Mouse (Mus musculus) embryo, embryonic 11 days (tissue): ENCODE measurements around the gene Ccdc30.
A peak's percentile ranks its signal among the peaks of the same experiment; 100 is the strongest.

Experiments
- DNase-seq: peaks from one replicate; pipeline ENCODE4 v3.0.0-alpha.2; 2015

Gene Ccdc30

GRCm38 (mm10) chr4:119415072-119415753 lies at the start of gene Ccdc30:
Gene Ccdc30, minus strand, starts transcription at chr4:119415521.
- DNase-seq: peak; percentile 97

GRCm38 (mm10) chr4:119463756-119464419 lies 48.6 kb upstream of the Ccdc30 start:
- DNase-seq: no peak

GRCm38 (mm10) chr4:119462858-119463755 lies 47.8 kb upstream of the Ccdc30 start:
- DNase-seq: peak; percentile 55

GRCm38 (mm10) chr4:119462457-119462856 lies 47.1 kb upstream of the Ccdc30 start:
- no peak for DNase-seq

- peak; percentile 35 for DNase-seq
Observed at GRCm38 (mm10) chr4:119460728-119461141, 45.4 kb upstream of the Ccdc30 start.

GRCm38 (mm10) chr4:119460296-119460695 lies 45.0 kb upstream of the Ccdc30 start:
- DNase-seq: peak; percentile 31

- DNase-seq: peak; percentile 42
Observed at GRCm38 (mm10) chr4:119453533-119453932, 38.2 kb upstream of the Ccdc30 start.

- DNase-seq: no peak
Observed at GRCm38 (mm10) chr4:119453128-119453527, 37.8 kb upstream of the Ccdc30 start.

GRCm38 (mm10) chr4:119450436-119450835 lies 35.1 kb upstream of the Ccdc30 start:
- no peak for DNase-seq

GRCm38 (mm10) chr4:119447786-119448185 lies 32.5 kb upstream of the Ccdc30 start:
- DNase-seq: no peak

- DNase-seq: no peak
Observed at GRCm38 (mm10) chr4:119447261-119447660, 31.9 kb upstream of the Ccdc30 start.

GRCm38 (mm10) chr4:119442539-119442938 lies 27.2 kb upstream of the Ccdc30 start:
- DNase-seq: no peak

- no peak for DNase-seq
Observed at GRCm38 (mm10) chr4:119441836-119442235, 26.5 kb upstream of the Ccdc30 start.

GRCm38 (mm10) chr4:119437936-119438335 lies 22.6 kb upstream of the Ccdc30 start:
- DNase-seq: no peak

- DNase-seq: peak; percentile 49
Observed at GRCm38 (mm10) chr4:119430678-119431077, 15.4 kb upstream of the Ccdc30 start.

- DNase-seq: no peak
Observed at GRCm38 (mm10) chr4:119427680-119428079, 12.4 kb upstream of the Ccdc30 start.

GRCm38 (mm10) chr4:119425601-119426000 lies 10.3 kb upstream of the Ccdc30 start:
- DNase-seq: no peak

GRCm38 (mm10) chr4:119425077-119425476 lies 9.8 kb upstream of the Ccdc30 start:
- no peak for DNase-seq

GRCm38 (mm10) chr4:119422294-119422964 lies 7.1 kb upstream of the Ccdc30 start, which contains the start of the genes Ppcs and Zmynd12:
Gene Ppcs, minus strand, starts transcription at chr4:119422420.
Gene Zmynd12, plus strand, starts transcription at chr4:119422814.
- peak; percentile 96 for DNase-seq

- no peak for DNase-seq
Observed at GRCm38 (mm10) chr4:119421921-119422293, 6.6 kb upstream of the Ccdc30 start.

- DNase-seq: no peak
Observed at GRCm38 (mm10) chr4:119421191-119421590, 5.9 kb upstream of the Ccdc30 start.

GRCm38 (mm10) chr4:119417894-119418293 lies 2.6 kb upstream of the Ccdc30 start:
- no peak for DNase-seq

GRCm38 (mm10) chr4:119417270-119417669 lies 1.9 kb upstream of the Ccdc30 start:
- no peak for DNase-seq
